Mouse (Mus musculus) heart, postnatal 14 days (tissue): ENCODE results near the gene Rgs4. TPM values are rescaled to one million over a fixed set of nuclear protein-coding genes. Genes with fewer than 3 reads are reported as not detected.
A peak's percentile ranks its signal among the peaks of the same experiment; 100 is the strongest.

Source experiments
- DNase-seq, 2 experiments: peaks; one replicate each; pipeline ENCODE4 v3.0.0; 2021 to 2022
- intact Hi-C: fragments of 180-260 bp; cut with DNase I; formaldehyde crosslinking; loops from one replicate; pipeline ENCODE4 v1.15.1; 2025
- long read RNA-seq, 2 experiments: library from polyadenylated mRNA; stranded (forward); transcript quantifications; one replicate each; pipeline ENCODE4 v2.0.0; 2021
- total RNA-seq, 2 experiments: library from RNA; stranded (reverse); gene quantifications; 2 replicates each; pipeline ENCODE4 v1.2.3; 2021

Rgs4 gene
- total RNA-seq, result 10 to 100 TPM; 18.8 to 20.2 TPM
- long read RNA-seq, experiment 1, transcript Rgs4-201 (5 exons, 2,941 nt), result major isoform, 13 of 14 reads
- long read RNA-seq, experiment 1, partial matches to known transcripts, result 0 of 14 reads
- long read RNA-seq, experiment 1, other reads (novel, unspliced or antisense), result 1 of 14 reads
- long read RNA-seq, experiment 2, transcript Rgs4-201 (5 exons, 2,941 nt), result major isoform, 9 of 12 reads
- long read RNA-seq, experiment 2, partial matches to known transcripts, result 1 of 12 reads
- long read RNA-seq, experiment 2, other reads (novel, unspliced or antisense), result 2 of 12 reads

DNA sequence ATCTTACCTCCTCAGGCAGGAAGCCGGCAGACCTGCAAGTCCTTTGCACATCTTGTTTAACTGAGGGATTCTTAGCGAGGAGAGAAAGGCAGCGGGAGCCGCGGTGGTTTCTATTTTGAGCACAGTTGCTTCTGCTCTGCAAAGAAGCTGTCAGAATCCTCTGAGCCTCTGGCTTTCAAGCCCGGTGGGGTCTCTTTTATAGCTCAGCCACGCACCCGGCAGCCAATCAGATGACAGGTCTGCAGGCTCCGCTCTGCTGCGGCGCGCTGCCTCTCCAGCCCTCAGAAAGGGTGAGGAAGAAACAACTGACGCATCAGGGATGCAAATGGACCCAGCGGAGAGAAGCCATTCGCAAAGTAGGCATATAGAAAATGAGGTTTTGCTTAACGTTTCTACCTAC lies at the start of gene Rgs4:
Rgs4 (minus strand) TSS at position 170 of the 400 bp plus-strand sequence.
- intact Hi-C loops, result loop anchor here (5.0 kb wide), 1 partner anchor 170 kb away; no protein-coding TSS in a partner anchor
- DNase-seq, result peak; percentile 47 to 55

GRCm38 (mm10) chr1:169792437-169792836 lies 45.0 kb upstream of the Rgs4 start:
- intact Hi-C loops, result no loop called here
- DNase-seq, result no peak

DNA sequence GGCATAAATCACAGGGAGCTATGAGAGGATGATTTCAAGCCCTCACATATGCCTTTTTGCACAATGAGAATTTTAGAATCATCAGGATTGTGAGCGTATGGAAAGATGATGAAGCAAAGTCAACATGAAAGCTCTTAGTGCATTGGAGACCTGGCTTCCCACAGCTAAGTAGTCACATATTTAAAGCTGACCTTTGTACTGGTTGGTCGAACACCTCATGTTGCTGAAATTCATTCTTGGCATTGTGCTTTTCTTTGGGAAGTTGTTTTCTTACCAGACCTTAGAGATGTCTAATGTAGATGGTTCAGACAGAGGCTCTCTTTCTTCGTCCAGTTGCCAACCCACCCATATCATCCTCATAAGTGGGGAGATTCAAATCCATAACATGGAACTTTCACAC lies 38.5 kb upstream of the Rgs4 start:
- intact Hi-C loops, result no loop called here
- no peak for DNase-seq

GRCm38 (mm10) chr1:169776566-169776965 lies 29.1 kb upstream of the Rgs4 start:
- intact Hi-C loops, result no loop called here
- DNase-seq, result no peak

- DNase-seq, result no peak
- intact Hi-C loops, result no loop called here
Observed at GRCm38 (mm10) chr1:169764619-169764955, 17.1 kb upstream of the Rgs4 start.

DNA sequence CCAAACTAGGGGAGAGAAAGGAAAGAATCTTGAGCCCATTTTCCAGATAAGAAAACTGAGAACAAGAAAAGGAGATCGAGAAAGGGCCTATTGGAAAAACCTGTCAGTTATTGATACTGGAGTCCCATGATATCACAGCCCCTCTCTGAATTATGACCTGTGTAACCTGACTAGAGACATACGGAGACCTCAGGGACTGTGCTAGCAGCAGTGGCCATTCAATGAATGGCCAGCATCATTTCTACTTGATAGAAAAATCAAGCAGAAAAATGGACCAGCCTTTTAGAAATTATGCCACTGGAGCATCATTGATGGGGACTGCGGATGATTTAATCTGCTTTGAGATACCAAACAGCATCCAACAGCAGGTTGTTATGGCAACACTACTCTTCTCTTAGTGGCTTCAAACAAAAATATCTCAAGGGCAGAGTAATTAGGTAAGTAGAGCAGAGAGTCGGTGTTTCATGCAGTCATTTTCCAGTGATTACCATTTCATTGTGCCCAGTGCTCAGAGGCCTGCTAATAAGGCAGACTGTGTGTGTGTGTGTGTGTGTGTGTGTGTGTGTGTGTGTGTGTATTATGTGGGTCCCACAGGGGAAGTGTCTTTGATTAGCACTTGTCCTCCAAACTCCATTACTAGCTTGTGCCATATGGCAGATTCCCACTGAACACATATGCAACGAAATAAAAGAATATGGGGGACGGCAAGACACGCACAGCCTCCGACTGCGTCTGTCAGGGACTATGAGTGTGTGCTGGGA lies 16.6 kb upstream of the Rgs4 start:
- intact Hi-C loops, result no loop called here
- DNase-seq, result no peak

DNA sequence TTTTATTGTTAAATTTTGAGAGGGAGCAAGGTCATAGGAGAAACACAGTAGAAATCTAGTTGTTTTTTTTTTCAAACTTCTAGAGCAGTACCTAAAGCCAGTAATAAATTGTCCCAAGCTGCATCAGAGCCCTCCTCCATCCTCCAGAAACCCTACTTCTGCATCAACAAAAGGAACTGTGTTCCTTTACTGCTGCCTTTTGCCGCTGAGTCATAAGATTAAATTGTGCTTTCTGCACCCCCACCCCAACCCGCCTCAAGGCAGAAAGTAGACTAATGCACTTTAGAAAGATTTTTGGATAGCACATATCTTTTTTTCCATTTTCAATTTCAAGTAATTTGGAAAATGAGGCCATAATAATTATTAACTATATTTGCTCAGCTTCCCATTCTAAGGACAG lies 15.1 kb upstream of the Rgs4 start:
- DNase-seq, result no peak
- intact Hi-C loops, result no loop called here

GRCm38 (mm10) chr1:169756532-169756931 lies 9.1 kb upstream of the Rgs4 start:
- no peak for DNase-seq
- intact Hi-C loops, result no loop called here

DNA sequence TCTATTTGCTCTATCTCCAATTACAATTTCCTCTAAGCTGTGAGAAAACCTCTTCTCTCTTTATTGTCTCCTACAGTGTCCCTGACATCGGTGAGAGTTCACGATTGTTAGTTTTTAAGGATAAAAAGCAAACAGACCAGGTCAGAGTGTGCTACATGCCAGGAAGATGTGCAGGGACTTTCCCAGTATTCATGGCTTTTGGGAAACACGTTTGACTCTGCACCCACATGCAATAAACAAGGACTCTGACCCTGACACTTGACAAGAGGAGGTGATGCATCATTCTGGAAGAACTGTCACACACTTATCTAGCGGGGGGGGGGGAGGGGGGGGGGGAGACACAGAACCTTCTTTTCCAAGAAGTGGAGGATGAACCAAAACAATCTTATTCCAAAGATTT lies 5.0 kb upstream of the Rgs4 start:
- DNase-seq, result no peak
- intact Hi-C loops, result no loop called here

DNA sequence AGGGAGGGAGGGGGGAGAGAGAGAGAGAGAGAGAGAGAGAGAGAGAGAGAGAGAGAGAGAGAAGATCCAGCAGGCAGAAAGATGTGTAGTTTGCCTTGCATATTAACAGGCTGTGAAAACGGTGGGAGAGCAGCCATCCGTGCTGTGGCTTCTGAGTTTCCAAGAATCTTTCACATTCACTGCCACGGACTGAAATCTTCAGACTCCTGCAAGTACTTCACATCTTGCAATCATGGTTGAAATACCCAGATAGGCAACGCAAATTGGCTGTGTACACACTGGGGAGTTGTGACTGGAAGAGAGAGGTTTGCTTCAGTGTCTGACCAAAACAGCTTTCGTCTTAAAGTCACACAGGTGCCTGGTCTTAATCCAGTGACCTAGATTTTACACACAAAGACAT lies 997 bp upstream of the Rgs4 start:
- intact Hi-C loops, result loop anchor here (5.0 kb wide), 1 partner anchor 169 kb away; no protein-coding TSS in a partner anchor
- no peak for DNase-seq

- no peak for DNase-seq
- intact Hi-C loops, result loop anchor here (5.0 kb wide), 1 partner anchor 169 kb away; no protein-coding TSS in a partner anchor
Observed at GRCm38 (mm10) chr1:169747902-169748301, 460 bp upstream of the Rgs4 start.

DNA sequence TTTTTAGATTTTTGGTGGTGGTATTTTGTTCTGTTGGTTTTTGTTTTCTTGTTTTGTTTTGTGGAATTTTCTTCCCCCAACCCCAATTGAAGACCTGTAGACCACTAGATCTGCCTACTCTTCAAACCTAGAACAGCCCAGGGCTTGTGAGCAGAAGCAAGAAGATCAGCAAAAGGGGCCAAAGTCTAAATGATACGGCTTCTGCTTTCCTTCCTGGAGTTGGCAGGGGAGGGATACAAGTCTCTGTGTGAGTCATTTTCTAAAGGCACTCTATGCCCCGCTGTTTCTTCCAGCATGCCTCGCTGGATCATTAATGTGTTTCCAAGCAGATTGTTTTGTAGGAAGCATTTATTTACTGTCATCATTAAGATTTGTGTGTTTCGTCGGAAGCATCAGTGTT lies 6.3 kb downstream of the Rgs4 start:
- no peak for DNase-seq
- intact Hi-C loops, result no loop called here

GRCm38 (mm10) chr1:169737231-169737630 lies 10.2 kb downstream of the Rgs4 start:
- peak; percentile 6 to 27 for DNase-seq
- intact Hi-C loops, result no loop called here

DNA sequence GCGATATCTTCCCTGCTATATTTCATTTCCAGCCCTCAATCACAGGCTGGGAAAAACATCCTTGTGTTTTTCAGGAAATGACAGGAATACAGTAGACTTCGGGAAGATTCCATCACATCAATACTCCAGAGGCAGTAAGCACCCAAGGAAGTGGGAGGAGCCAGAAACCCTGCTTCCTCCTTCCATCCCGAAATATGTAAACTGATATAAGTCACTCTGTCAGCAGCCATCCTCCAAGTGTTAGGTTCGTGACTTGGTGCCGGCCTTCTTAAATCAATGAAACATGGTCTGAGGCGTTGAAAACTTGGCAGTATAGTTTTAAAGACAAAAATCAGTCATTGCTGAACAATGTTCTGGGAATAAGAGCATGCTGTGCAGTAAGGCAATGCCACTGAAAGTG lies 11.3 kb downstream of the Rgs4 start:
- intact Hi-C loops, result no loop called here
- DNase-seq, result no peak

DNA sequence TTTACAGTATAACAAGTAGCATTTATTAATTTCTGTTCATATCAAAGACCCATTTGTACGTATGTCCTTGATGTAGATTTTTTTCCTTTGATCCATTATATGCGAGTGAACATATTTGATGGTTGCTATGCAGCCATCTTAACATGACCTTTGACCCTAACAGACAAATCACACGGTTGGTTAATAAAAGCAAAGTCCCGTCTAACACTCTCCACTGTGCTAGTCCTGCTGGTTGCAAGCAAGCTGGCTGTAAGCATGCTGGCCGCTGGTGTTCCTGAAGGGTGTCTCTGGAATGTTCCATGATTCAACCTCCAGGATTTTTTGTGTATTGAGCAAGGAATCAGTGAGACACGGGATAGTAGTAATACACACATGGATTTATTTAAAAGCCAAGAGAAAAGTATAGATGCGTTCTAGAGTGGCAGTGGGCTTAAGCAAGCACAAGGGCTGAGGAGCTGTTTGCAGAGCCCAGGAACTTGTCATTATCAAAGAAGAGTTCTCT lies 16.8 kb downstream of the Rgs4 start:
- intact Hi-C loops, result no loop called here
- no peak for DNase-seq

- DNase-seq, result no peak
- intact Hi-C loops, result no loop called here
Observed at GRCm38 (mm10) chr1:169726319-169726718, 21.1 kb downstream of the Rgs4 start.

DNA sequence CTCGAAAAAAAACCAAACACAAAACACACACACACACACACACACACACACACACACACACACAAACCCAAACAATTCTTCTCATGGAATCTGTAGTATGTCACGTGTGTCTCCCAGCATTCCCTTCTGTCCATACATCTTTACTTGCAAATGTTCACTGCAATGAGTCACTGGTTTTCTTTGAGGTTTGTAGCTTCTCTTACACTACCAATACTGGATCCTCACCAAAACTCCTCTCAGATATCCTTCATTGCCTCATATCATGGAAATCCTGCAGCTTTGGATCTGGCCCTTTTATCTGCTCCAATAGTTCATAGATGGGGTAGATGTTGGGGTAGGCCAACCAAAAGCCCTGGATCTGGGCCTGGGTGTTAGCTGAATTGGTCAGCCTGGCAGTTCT lies 25.6 kb downstream of the Rgs4 start:
- no peak for DNase-seq
- intact Hi-C loops, result no loop called here

- no peak for DNase-seq
- intact Hi-C loops, result no loop called here
Observed at GRCm38 (mm10) chr1:169704395-169705087, 42.9 kb downstream of the Rgs4 start.

DNA sequence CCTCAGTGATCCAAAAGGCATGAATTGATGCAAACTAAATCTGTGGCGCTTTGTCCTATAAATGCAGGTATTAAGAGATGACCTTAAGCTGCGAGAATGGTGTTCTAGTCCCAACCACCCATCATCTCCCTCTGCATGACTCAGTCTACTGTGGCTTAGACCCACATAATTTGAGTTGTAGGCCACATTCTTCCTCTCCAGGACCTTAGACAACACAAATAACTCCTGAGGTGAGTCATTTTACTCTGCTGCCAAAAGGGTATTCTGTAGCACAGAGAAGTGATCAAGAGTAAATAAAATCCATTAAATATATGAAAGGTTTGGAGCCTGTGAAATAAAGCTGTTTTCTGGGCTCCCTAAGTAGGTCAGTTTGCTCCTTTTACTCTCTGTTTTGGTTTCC lies 48.3 kb downstream of the Rgs4 start:
- no peak for DNase-seq
- intact Hi-C loops, result no loop called here

- no peak for DNase-seq
- intact Hi-C loops, result no loop called here
Observed at GRCm38 (mm10) chr1:169697236-169697635, 50.2 kb downstream of the Rgs4 start.

DNA sequence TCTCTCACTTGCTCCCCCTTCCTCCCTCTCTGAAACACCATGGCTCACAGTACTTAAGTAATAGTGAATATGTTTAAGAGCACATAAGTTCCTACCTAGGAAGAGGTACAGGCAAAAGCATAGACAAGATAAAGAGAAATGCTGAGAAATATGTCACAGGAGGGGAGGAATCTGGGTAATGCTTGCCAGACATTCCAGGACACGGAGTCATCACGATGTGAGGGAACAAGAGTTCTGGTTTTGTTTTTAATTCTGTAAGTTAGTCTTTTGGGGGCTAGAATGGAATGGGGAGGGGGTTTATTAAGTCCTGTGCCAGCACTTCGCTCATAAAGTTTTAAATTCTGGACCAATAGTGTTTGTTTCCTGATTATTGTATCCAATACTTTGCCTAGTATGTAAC lies 52.1 kb downstream of the Rgs4 start:
- DNase-seq, result no peak
- intact Hi-C loops, result no loop called here
